Mouse (Mus musculus): Measurements from ENCODE around the gene Tecr.
A peak's percentile ranks its signal among the peaks of the same experiment; 100 is the strongest.
"Not testable (repeated sequence)": the region's sequence is repeated elsewhere in the genome, so short reads cannot be mapped to it uniquely, and the experiment has no call there.

Tecr gene

GRCm38 (mm10) chr8:83578131-83579055 lies 29.4 kb downstream of the Tecr start:
- no peak for DNase-seq

- DNase-seq, result no peak
Measured at GRCm38 (mm10) chr8:83577384-83577791, 30.4 kb downstream of the Tecr start.

DNA sequence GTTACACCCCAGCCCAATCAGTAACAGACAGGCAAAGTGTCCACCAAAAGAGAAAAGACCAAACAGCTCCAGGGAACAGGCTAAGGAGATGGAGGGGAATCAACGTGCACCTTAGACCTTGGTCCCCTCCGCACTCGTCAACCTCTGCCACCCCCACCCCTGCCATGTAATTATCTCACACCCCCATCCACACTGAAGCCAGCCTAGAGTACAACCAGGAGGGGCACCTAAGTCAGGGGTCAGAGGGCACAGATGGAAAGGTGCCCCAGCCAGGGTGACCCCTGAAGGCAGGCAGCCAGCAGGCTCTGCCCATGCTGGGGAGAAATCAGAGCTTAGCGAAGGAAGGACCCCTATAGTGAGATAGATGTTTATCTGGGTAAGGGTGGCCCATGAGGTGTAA lies 30.9 kb downstream of the Tecr start:
- no peak for DNase-seq

- DNase-seq, result no peak
Measured at GRCm38 (mm10) chr8:83576516-83576895, 31.3 kb downstream of the Tecr start.

- DNase-seq, result no peak
Measured at GRCm38 (mm10) chr8:83575561-83576515, 31.9 kb downstream of the Tecr start.

DNA sequence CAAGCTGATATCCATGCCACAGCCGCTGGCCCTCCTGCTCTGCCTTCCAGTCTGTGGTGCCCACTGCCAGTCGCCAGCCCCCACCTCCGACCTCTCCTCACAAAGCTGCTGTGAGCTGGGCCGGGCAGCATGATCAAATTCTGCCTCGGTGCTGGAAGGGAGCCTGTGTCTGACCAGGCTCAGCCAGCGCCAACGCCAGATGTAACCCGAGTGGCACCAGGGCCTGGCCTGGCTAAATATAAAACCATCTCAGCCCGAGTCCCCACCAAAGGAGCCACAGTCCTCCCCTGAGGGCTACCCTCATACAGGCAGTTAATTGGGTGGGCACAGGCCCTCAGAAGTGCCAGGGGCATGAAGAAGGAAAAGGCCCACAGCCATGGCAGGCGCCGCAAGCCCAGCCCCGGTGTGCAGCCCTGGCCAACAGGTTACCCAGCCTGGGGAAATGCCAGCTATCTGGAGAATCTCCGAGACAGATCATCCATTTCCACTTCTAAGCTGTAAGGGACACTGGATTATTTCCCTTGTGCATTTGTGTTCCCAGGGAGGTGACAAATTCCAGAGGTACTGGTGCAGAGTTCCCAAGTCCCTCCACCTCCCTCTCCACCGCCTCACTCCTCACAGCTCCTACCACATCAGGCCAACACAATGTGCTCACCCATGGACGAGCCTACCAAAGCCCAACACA lies 33.0 kb downstream of the Tecr start:
- DNase-seq, result no peak

DNA sequence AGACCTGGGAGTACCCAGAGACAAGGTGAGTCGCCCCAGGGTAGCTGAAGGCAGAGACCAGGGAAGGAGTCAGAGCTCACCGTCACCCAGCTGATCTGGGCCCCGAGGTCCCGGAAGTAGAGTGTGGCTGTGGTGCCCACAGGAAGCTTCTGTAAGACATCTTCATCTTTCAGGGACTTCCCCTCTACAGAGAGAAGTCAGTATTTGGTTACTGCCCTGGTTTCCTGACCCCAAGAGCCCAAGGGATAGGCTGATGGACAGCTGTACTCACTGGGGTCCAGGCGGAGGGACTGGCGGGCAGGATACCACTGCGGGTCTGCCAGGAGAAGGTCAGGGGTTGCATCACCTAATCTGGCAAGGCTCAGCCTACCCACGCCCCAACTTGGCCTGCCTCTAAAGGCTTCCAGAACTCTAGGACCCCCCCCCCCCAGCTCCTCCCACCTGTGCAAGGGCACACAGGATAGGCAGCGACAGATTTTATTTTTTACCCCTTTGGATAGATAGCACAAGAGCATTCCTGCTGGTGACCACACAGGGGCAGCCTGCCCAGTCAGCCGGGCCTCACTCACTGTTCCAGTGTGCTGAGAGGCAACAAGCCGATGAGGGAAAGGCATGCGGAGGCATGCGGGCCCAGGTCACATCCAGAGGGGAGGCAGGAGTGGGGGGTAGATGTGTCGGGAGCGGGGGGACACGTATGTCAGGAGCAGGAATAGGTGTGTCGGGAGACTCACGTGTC lies 34.5 kb downstream of the Tecr start:
- DNase-seq, result no peak

DNA sequence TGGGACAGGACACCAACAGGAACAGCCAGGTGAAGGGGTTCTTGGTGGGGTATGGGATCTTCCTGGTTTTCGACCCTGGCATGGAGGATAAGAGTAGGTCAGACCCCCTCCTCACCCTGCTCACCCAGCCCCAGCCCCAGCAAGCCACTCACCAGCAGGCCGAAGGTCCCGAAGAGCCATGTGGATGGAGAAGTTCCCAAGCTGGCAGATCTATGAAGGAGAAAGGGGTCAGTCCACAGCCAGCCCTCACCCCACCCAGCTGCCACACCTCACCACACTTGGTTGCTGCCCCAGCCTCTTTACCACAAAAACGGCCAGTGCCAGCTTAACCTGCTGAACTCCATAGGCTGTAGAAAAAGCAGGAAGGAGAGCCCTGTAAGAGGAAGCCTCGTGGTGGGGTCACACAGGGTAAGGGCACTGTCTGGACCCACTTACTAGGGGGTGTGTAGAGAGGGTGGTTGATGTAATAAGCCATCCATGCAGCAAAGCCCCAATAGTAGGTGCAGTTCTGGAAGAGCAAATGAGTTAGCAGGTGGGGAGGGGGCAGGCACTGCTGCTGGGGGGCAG lies 35.4 kb downstream of the Tecr start:
- DNase-seq, result no peak

GRCm38 (mm10) chr8:83571791-83572190 lies 36.0 kb downstream of the Tecr start:
- DNase-seq, result no peak

DNA sequence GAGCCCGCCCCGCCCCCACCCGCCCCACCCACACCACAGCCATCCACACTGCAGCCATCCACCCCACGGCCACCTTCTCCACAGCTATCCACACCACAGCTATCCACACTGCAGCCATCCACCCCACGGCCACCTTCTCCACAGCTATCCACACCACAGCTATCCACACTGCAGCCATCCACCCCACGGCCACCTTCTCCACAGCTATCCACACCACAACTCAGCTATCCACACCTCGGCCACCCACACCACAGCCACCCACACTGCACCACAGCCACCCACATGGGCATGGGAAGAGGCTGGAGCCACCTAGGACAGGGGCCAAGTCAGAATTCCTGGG lies 36.8 kb downstream of the Tecr start:
- not testable (repeated sequence) for DNase-seq

DNA sequence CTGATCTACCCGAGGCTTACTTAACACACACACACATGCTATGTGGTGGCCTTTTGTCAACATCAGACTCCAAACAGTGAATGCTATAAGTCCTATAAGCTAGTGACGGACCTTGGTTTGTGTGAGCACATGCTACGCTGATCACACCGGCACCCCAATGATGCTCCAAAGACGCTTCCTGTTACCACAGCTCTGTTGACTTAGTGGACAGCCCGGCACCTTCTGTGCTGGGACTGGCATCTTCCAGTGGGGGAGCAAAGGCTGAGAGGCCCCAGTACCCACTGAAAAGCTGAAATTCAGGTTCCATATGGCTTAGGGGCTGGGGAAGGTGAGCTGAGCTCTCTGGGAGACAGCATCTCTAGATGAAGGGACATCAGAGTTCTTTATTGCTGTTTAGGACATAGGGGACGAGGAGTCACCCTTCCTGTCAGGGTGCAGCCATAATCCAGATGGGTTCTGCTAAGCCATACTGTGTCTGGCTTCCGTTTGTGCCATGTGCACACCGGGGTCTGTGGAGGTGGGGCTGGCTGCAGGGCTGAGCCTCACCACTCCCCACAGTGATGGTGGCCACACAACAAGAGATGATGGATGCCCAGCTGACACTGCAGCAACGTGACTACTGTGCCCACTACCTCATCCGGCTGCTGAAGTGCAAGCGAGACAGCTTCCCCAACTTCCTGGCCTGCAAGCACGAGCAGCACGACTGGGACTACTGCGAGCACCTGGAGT lies 37.3 kb downstream of the Tecr start:
- no peak for DNase-seq

GRCm38 (mm10) chr8:83569165-83569564 lies 38.6 kb downstream of the Tecr start:
- DNase-seq, result no peak

DNA sequence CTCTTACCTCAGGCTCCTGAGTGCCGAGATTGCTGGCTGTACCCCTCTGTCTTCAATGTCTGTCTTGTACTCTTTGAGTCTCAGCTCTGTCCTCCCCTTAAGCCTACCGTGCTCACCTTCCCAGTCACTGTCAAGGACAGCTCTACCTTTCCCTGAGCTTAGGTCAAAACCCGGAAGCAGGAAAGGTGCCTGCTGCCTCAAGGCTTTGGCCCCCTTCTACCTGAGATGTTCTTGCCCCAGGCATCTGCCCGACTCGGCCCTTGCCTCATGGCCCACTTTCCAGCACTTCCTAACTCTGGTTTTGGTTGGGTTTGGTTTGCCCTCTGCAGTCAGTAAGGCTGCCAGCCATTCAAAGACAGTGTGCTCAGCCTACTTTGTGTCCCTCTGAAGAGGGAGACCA lies 39.0 kb downstream of the Tecr start:
- no peak for DNase-seq

DNA sequence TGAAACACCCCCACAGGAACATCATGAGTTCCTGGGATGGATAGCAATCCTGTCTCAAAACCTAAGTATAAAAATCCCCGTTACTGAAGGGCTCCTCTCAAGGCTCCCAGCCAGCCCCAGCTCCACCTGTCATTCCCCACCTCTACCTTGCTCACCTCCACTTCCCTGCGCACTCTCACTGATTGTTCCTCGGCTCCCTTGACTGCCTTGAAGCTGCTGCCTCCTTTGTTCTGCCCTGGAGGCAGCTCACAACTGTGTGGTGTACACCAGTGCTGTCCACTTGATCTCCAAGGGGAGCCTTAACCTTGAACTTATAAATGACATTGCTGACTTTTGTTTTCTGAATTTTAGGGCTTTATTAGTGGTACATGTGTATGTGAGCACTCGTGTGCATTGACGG lies 39.6 kb downstream of the Tecr start:
- no peak for DNase-seq

GRCm38 (mm10) chr8:83567668-83568067 lies 40.1 kb downstream of the Tecr start:
- DNase-seq, result no peak

DNA sequence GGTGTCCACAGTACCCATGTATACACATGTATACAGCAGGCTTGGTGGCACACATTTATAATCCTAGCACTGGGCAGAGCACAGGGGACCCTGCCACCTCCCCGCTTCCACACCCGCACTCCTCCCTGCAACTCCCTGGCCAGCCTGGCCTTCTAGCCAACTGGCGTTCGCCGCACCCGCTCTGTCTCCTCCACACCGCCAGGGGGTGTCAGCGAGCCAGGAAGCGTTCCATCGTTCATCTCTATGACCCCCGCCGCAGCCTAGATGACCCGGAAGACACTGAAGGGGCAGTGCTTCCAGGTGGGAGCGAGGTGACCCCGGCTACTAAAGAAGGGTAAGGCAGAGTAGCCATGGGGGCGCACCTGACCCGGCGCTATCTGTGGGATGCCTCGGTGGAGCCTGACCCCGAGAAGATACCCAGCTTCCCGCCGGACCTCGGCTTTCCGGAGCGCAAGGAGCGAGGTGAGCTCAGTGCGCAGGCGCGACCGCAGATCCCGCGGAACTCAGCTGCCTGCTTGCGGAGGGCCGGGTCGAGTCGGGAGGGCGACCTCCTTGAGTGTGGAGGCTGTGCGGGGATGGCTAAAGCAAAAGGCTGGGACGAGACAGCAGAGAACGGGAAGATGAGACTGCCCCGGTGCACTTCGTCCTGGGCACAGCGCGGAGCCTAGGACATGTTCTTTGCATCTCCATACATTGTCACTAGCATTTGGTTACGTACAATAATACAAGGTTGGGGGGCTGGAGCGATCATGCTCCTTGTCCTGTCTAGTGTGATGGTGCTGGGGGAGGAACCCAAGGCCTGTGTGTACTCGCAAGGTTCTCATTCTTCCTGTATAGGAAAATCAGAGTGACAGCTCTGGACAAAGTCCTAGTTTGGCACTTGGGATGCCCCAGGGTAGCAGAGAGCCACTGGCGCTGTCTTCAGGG lies 41.0 kb downstream of the Tecr start, which contains the start of gene Ndufb7:
Ndufb7 (plus strand) TSS at position 203 of the 927 bp plus-strand sequence.
- peak; percentile 94 to 97 for DNase-seq

GRCm38 (mm10) chr8:83565731-83566375 lies 41.9 kb downstream of the Tecr start:
- no peak for DNase-seq

DNA sequence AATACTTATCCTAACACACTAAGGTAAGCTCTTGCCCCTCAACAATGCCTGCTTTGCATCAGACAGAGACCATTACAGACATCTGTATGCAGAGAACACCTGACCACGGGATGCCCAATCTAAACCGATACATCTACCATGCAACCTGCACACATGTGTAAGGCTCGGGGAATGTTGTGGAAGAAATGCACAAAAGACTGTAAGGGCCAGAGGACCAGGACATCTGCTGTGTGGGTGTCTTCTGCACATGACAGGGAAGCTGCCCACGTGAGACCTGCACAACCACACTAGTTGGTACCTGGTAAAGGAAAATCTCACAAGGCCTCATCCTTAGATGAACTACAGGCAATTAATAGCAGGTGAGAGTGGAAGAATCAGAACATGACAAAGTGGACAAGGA lies 44.5 kb downstream of the Tecr start:
- no peak for DNase-seq

DNA sequence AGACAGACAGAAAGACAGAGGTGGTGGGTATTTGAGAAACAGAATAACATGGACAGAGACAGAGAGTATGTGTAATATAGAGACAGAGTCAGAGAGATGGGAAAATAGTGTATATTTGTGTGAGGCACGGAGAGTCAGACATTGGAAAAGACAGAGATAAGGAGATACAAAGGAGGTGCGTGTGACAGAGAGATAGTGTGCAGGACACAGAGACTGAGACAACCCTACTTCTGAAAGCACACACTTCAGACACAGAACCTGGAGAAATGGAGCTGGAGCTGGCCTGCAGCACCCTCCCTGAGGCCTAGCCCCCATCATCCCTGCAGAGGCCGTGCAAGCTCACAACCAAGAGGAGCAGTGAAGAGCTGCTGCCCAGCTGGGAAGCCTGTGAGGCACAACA lies 45.1 kb downstream of the Tecr start:
- DNase-seq, result no peak

DNA sequence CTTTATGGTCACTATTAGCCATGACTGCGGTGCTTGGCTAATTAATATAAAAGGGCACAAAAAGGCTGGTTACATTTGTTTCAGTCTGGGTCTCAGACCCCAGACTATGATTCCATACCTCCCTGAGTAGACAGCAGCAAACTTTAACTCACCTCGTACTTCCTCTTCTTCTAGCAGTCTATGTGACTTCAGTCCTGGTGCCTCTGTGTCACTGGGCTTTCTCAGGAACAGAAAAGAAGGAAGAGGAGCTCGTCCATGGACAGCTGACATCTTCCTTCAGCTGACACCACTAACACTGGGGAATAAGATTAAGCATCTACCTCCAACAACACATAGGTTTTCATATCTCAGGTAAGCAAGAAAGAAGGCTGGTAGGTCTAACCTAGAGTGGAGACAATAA lies 72.0 kb downstream of the Tecr start, which contains the start of gene Olfr370:
Olfr370 (plus strand) TSS at position 45 of the 400 bp plus-strand sequence.
- no peak for DNase-seq
